Mouse (Mus musculus) gastrocnemius, adult 18-20 months (tissue): ENCODE measurements around the gene Fbln1. TPM values are rescaled to one million over a fixed set of nuclear protein-coding genes. Genes with fewer than 3 reads are reported as not detected.

Experiments
- DNase-seq: peaks from one replicate; pipeline ENCODE4 v3.0.0; 2021; ENCODE audit warnings: low spot score
- total RNA-seq, 2 experiments: library from RNA; stranded (reverse); gene quantifications; 2 replicates each; pipeline ENCODE4 v1.2.3; 2021

The Fbln1 gene
- total RNA-seq, 2 experiments from 2014 or later, result 8.5 to 11.1 TPM

GRCm38 (mm10) chr15:85334234-85334633 lies 128.5 kb downstream of the Fbln1 start:
- no peak for DNase-seq

DNA sequence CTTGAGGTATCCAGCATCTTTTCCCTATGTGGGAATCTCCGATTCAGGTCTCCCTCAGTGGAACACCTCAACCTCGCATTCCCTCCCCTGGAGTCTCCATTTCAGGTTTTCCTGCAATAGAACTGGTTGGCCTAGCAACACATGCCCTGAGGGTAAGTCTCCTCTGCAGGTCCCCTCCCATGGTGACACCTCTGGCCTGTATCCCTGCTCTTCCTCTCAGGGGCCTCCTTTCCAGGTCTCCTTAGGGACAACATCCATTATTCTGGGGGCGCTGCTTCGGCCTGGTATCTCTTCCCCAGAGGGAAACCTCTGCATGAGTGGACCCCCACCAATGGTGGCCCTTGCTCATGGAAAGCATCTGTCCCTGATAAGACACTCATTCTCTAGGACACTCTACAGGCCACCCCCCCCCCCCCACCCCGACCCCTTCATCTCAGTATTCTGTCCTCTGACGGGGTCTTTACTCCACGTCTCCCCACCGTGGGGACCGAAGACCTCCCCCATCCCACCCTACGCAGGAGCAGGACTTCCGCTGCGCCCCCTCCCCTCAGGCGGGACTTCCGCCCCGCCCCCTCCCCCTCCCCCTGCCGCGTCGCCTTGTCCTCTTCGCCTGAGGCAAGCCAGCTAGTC lies 130.0 kb downstream of the Fbln1 start, which contains the start of gene Atxn10:
TSS of gene Atxn10 (plus strand) at position 575 of the 630 bp plus-strand sequence.
- no peak for DNase-seq

Other genes with a start within 250 kb of the Fbln1 start
- gene 5031439G07Rik, start 217.4 kb upstream of the Fbln1 start, total RNA-seq, result 10 to 100 TPM; 79.2 to 99.4 TPM
- not detected for gene Upk3a, start 188.8 kb upstream of the Fbln1 start, total RNA-seq
- 1 to 10 TPM; 3.9 to 4.5 TPM for gene Fam118a, start 177.0 kb upstream of the Fbln1 start, total RNA-seq
- not detected for gene Smc1b, start 74.0 kb upstream of the Fbln1 start, total RNA-seq
- gene Ribc2, start 73.9 kb upstream of the Fbln1 start, total RNA-seq, result not detected
- gene Atxn10, start 130.3 kb downstream of the Fbln1 start, total RNA-seq, result 10 to 100 TPM; 29.3 to 32.6 TPM